Mouse (Mus musculus) intestine, embryonic 16.5 days (tissue): Measurements from ENCODE around the gene Rab7b. TPM values are rescaled to one million over a fixed set of nuclear protein-coding genes. Genes with fewer than 3 reads are reported as not detected.

Experiments used
- ATAC-seq: fragments of 200-750 bp; cut with Nextera tagmentation; 2 replicates; pipeline ENCODE4 v1.8.0; 2017; ENCODE audit warnings: moderate TSS enrichment, moderate library complexity
- H3K27ac ChIP-seq: fragments of 300-500 bp; sonication (generic); 2 replicates; pipeline ENCODE4 v1.5.1; 2014; ENCODE audit warnings: mild to moderate bottlenecking, low read length
- H3K27me3 ChIP-seq: fragments of 300-500 bp; sonication (generic); replicated peaks from 2 replicates; pipeline ENCODE4 v1.6.1; 2014; ENCODE audit warnings: low read length, control low read depth, mixed read lengths; ENCODE audit not compliant: control insufficient read depth, insufficient read depth
- H3K36me3 ChIP-seq: fragments of 300-500 bp; sonication (generic); 2 replicates; pipeline ENCODE4 v1.6.1; 2014; ENCODE audit warnings: low read length, control low read depth; ENCODE audit not compliant: control insufficient read depth, insufficient read depth
- H3K4me1 ChIP-seq: fragments of 300-500 bp; sonication (generic); 2 replicates; pipeline ENCODE4 v1.6.1; 2014; ENCODE audit warnings: low read length, control low read depth, mixed read lengths; ENCODE audit not compliant: control insufficient read depth, insufficient read depth
- H3K4me2 ChIP-seq: fragments of 300-500 bp; sonication (generic); 2 replicates; pipeline ENCODE4 v1.6.1; 2014; ENCODE audit warnings: low read depth, low read length, control low read depth
- H3K4me3 ChIP-seq: fragments of 300-500 bp; sonication (generic); 2 replicates; pipeline ENCODE4 v1.5.1; 2014; ENCODE audit warnings: mild to moderate bottlenecking, low read length
- H3K9ac ChIP-seq: fragments of 300-500 bp; sonication (generic); 2 replicates; pipeline ENCODE4 v1.6.1; 2014; ENCODE audit warnings: low read depth, low read length
- H3K9me3 ChIP-seq: fragments of 300-500 bp; sonication (generic); 2 replicates; pipeline ENCODE4 v1.6.1; 2016; ENCODE audit warnings: low read length, control low read depth; ENCODE audit not compliant: control insufficient read depth
- WGBS: fragments of 180-500 bp; shearing (Covaris S2); extraction: QIAGEN DNeasy Blood & Tissue Kit; methylation state at CpG from one replicate; pipeline ENCODE4 v1.1.7; 2014; 5-methylcytosine and 5-hydroxymethylcytosine counted together
- polyA plus RNA-seq: library from polyadenylated mRNA; unstranded; fragments of >200 nt; fragmentation: Nextera tagmentation; extraction: Ambion mirVana; gene quantifications from 2 replicates; pipeline ENCODE4 v1.2.1, GENCODE M21; 2015

Rab7b gene
- polyA plus RNA-seq, 1 experiment from 2014 or later = 5.5 TPM

GRCm38 (mm10) chr1:131660716-131661472 is 27.6 kb upstream of the Rab7b start:
- H3K4me1 ChIP-seq = peaks cover 4% of the 10 kb centered on the region; the same call in 1 of the 2 replicates
- no peaks in the 10 kb centered on the region for H3K9me3 ChIP-seq
- H3K27me3 ChIP-seq = no peaks in the 10 kb centered on the region
- no peak for ATAC-seq
- no peak overlapping the region for H3K27ac ChIP-seq
- no peaks in the 10 kb centered on the region for H3K36me3 ChIP-seq
- H3K4me3 ChIP-seq = no peak overlapping the region
- H3K9ac ChIP-seq = no peak overlapping the region
- no peak overlapping the region for H3K4me2 ChIP-seq
- WGBS = 75% methylated on average over 7 of the region's 7 CpGs

GRCm38 (mm10) chr1:131661749-131662148 is 26.7 kb upstream of the Rab7b start:
- 52% methylated on average over 3 of the region's 3 CpGs for WGBS
- no peak overlapping the region for H3K9ac ChIP-seq
- no peak overlapping the region for H3K4me2 ChIP-seq
- H3K4me3 ChIP-seq = no peak overlapping the region
- no peak for ATAC-seq
- H3K27ac ChIP-seq = no peak overlapping the region
- no peaks in the 10 kb centered on the region for H3K36me3 ChIP-seq
- no peaks in the 10 kb centered on the region for H3K27me3 ChIP-seq
- peaks cover 4% of the 10 kb centered on the region; the same call in 1 of the 2 replicates for H3K4me1 ChIP-seq
- no peaks in the 10 kb centered on the region for H3K9me3 ChIP-seq

- WGBS = 83% methylated on average over 9 of the region's 9 CpGs
Observed at GRCm38 (mm10) chr1:131663286-131663995, 25.1 kb upstream of the Rab7b start.

GRCm38 (mm10) chr1:131664136-131664535 is 24.4 kb upstream of the Rab7b start:
- no peaks in the 10 kb centered on the region for H3K9me3 ChIP-seq
- 91% methylated on average over 5 of the region's 5 CpGs for WGBS
- no peak overlapping the region for H3K4me3 ChIP-seq
- no peaks in the 10 kb centered on the region for H3K36me3 ChIP-seq
- H3K27me3 ChIP-seq = no peaks in the 10 kb centered on the region
- no peak overlapping the region for H3K27ac ChIP-seq
- H3K4me2 ChIP-seq = no peak overlapping the region
- H3K4me1 ChIP-seq = no peaks in the 10 kb centered on the region
- no peak overlapping the region for H3K9ac ChIP-seq
- no peak for ATAC-seq

More at GRCm38 (mm10) chr1:131663286-131663995, 25.1 kb upstream of the Rab7b start:
- Histone ChIP-seq H3K9me3 (no peaks in the 10 kb centered on the region), H3K27ac (no peak overlapping the region), H3K36me3 (no peaks in the 10 kb centered on the region), H3K4me1 (no peaks in the 10 kb centered on the region), H3K9ac (no peak overlapping the region), H3K4me2 (no peak overlapping the region), H3K27me3 (no peaks in the 10 kb centered on the region), H3K4me3 (no peak overlapping the region)
- ATAC-seq = no peak

- no peak for ATAC-seq
- Histone ChIP-seq H3K9me3 (no peaks in the 10 kb centered on the region), H3K4me3 (no peak overlapping the region), H3K4me2 (no peak overlapping the region), H3K27ac (no peak overlapping the region), H3K9ac (no peak overlapping the region), H3K36me3 (no peaks in the 10 kb centered on the region), H3K4me1 (no peaks in the 10 kb centered on the region), H3K27me3 (no peaks in the 10 kb centered on the region)
- 75% methylated on average over 1 of the region's 1 CpGs for WGBS
Observed at GRCm38 (mm10) chr1:131665886-131666285, 22.6 kb upstream of the Rab7b start.

GRCm38 (mm10) chr1:131671113-131671512 is 17.4 kb upstream of the Rab7b start:
- H3K4me3 ChIP-seq = no peak overlapping the region
- no peaks in the 10 kb centered on the region for H3K4me1 ChIP-seq
- H3K9me3 ChIP-seq = no peaks in the 10 kb centered on the region
- no peak for ATAC-seq
- H3K36me3 ChIP-seq = no peaks in the 10 kb centered on the region
- no peak overlapping the region for H3K27ac ChIP-seq
- no peaks in the 10 kb centered on the region for H3K27me3 ChIP-seq
- 86% methylated on average over 8 of the region's 8 CpGs for WGBS
- no peak overlapping the region for H3K4me2 ChIP-seq
- no peak overlapping the region for H3K9ac ChIP-seq

- WGBS = 81% methylated on average over 7 of the region's 7 CpGs
- Histone ChIP-seq H3K4me2 (no peak overlapping the region), H3K4me1 (no peaks in the 10 kb centered on the region), H3K4me3 (no peak overlapping the region), H3K9me3 (no peaks in the 10 kb centered on the region), H3K9ac (no peak overlapping the region), H3K27ac (no peak overlapping the region), H3K27me3 (no peaks in the 10 kb centered on the region), H3K36me3 (no peaks in the 10 kb centered on the region)
- ATAC-seq = no peak
Observed at GRCm38 (mm10) chr1:131672361-131672760, 16.1 kb upstream of the Rab7b start.

GRCm38 (mm10) chr1:131679644-131680043 is 8.9 kb upstream of the Rab7b start:
- H3K4me1 ChIP-seq = no peaks in the 10 kb centered on the region
- no peaks in the 10 kb centered on the region for H3K27me3 ChIP-seq
- H3K4me3 ChIP-seq = no peak overlapping the region
- 81% methylated on average over 5 of the region's 5 CpGs for WGBS
- no peak overlapping the region for H3K9ac ChIP-seq
- no peak overlapping the region for H3K4me2 ChIP-seq
- ATAC-seq = no peak
- H3K36me3 ChIP-seq = no peaks in the 10 kb centered on the region
- no peaks in the 10 kb centered on the region for H3K9me3 ChIP-seq
- H3K27ac ChIP-seq = no peak overlapping the region

GRCm38 (mm10) chr1:131687739-131688138 is 756 bp upstream of the Rab7b start:
- ATAC-seq = no peak
- Histone ChIP-seq H3K4me3 (no peak overlapping the region), H3K4me1 (peaks cover 4% of the 10 kb centered on the region; the same call in 1 of the 2 replicates), H3K9ac (no peak overlapping the region), H3K27me3 (no peaks in the 10 kb centered on the region), H3K9me3 (no peaks in the 10 kb centered on the region), H3K27ac (no peak overlapping the region), H3K36me3 (no peaks in the 10 kb centered on the region), H3K4me2 (no peak overlapping the region)
- 99% methylated on average over 2 of the region's 2 CpGs for WGBS
